Mouse (Mus musculus) lung, adult 2 months (tissue): Measurements from ENCODE around the gene Ccdc65. TPM values are rescaled to one million over a fixed set of nuclear protein-coding genes. Genes with fewer than 3 reads are reported as not detected.
A peak's percentile ranks its signal among the peaks of the same experiment; 100 is the strongest.
"Not testable (repeated sequence)": the region's sequence is repeated elsewhere in the genome, so short reads cannot be mapped to it uniquely, and the experiment has no call there.

ENCODE experiments used
- DNase-seq: peaks from one replicate; pipeline ENCODE4 v3.0.0; 2022
- H3K4me1 ChIP-seq: fragments of 200-500 bp; 2 replicates; pipeline ENCODE4 v1.6.1; 2011; ENCODE audit warnings: low read length; ENCODE audit not compliant: control insufficient read depth, insufficient read depth
- H3K4me3 ChIP-seq: fragments of 200-500 bp; replicated peaks from 2 replicates; pipeline ENCODE3; 2011; ENCODE audit warnings: low read depth, mild to moderate bottlenecking, control low read depth, low read length; ENCODE audit errors: extremely low read depth
- CTCF ChIP-seq: fragments of 200-500 bp; IDR thresholded peaks from 2 replicates; pipeline ENCODE4 v1.5.1; 2011; ENCODE audit warnings: mild to moderate bottlenecking, low read length, control low read depth; ENCODE audit not compliant: insufficient read depth
- POLR2A ChIP-seq: fragments of 200-500 bp; IDR thresholded peaks from 2 replicates; pipeline ENCODE4 v1.6.1; 2011; ENCODE audit warnings: low read depth, mild to moderate bottlenecking, control low read depth, low read length, borderline replicate concordance; ENCODE audit errors: extremely low read depth
- WGBS: fragments of 180-500 bp; shearing (Covaris S2); methylation state at CpG from one replicate; pipeline ENCODE4 v1.1.7; 2018; 5-methylcytosine and 5-hydroxymethylcytosine counted together
- polyA plus RNA-seq: library from polyadenylated mRNA; depleted of rRNA; stranded (reverse); fragments of >200 nt; gene quantifications from 2 replicates; pipeline ENCODE4 v1.2.3, GENCODE M21; 2012

Ccdc65 gene
- polyA plus RNA-seq, 1 experiment: 3.6 TPM

DNA sequence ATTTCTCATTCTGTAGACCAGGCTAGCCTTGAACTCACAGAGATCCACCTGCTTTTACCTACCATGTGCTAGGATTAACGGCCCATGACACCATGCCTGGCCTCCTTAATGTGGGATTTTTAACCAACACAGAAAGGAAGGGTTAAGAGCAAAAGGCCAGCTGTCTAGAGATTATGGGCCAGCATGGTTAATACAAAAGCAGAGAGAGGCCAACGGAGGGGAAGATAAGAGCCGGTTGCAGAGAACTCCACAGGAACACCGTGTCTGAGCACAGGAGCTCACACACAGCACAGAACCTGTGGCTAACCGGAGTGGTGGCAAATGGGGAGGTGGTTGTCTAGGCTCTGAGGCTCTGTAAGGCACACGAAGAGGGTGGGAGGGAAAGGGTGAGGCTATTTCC, 25.4 kb downstream of the Ccdc65 start:
- DNase-seq: no peak
- TF ChIP-seq POLR2A (no peak), CTCF (no peak)
- WGBS: 62% methylated on average over 6 of the region's 6 CpGs
- no peak overlapping the region for H3K4me3 ChIP-seq
- 0 out of 2 replicates have a peak, but pooled peaks cover under 1% of the 10 kb centered on the region for H3K4me1 ChIP-seq

- TF ChIP-seq CTCF (no peak), POLR2A (no peak)
- no peak overlapping the region for H3K4me3 ChIP-seq
- no peak for DNase-seq
- H3K4me1 ChIP-seq: no peaks in the 10 kb centered on the region
- WGBS: 67% methylated on average over 5 of the region's 5 CpGs
Measured at GRCm38 (mm10) chr15:98733976-98734566, 26.1 kb downstream of the Ccdc65 start.

DNA sequence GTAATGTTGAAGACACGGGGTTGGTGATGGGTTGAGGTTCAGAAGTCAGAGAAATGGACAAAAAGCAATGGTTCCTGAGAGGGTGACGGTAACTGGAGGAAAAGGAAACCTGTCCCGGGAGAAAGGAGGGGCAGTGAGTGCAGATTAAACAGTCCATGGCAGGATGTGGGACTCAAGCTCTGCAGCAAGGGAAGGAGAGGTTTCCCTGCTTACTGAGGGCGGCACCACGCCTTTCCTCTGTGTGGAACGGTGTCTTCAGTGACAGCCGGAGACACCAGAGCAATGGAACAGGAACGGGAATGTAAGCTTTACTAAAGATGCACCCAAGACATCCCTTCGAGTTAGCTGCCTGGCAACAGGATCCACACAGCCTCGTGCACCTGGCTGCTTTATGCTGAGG, 28.5 kb downstream of the Ccdc65 start:
- 53% methylated on average over 10 of the region's 10 CpGs for WGBS
- Histone ChIP-seq H3K4me1 (no peaks in the 10 kb centered on the region), H3K4me3 (no peak overlapping the region)
- DNase-seq: no peak
- no peak for TF ChIP-seq POLR2A
- no peak for TF ChIP-seq CTCF

GRCm38 (mm10) chr15:98737881-98738280, 29.9 kb downstream of the Ccdc65 start:
- no peak for DNase-seq

DNA sequence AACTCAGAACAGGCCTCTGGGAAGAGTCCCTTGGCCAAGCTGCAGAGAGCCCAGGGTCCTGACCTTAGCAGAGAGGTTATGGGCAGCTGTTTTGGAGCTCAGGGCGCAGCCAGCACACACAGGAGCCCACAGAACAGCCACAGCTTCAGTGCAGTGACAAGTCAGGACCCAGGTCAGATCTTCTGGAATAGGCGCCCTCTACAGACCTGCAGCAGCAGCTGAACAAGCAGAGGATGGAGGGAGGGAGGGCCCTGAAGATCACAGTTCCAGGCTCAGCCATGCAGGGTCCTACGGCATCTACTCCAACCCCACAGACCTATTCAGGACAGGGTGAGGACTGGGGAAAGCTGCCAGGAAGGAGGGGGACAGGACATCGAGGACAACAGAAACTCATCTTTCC, 30.8 kb downstream of the Ccdc65 start:
- TF ChIP-seq CTCF (0 out of 2 replicates have a peak, but pooled peaks have one; percentile 19), POLR2A (no peak)
- DNase-seq: no peak
- Histone ChIP-seq H3K4me3 (no peak overlapping the region), H3K4me1 (peaks cover 6% of the 10 kb centered on the region)
- WGBS: 84% methylated on average over 4 of the region's 4 CpGs

More at GRCm38 (mm10) chr15:98737881-98738280, 29.9 kb downstream of the Ccdc65 start:
- Histone ChIP-seq H3K4me1 (peaks cover 1% of the 10 kb centered on the region; the same call in 1 of the 2 replicates), H3K4me3 (no peak overlapping the region)
- TF ChIP-seq POLR2A (no peak), CTCF (peak; percentile 68)

DNA sequence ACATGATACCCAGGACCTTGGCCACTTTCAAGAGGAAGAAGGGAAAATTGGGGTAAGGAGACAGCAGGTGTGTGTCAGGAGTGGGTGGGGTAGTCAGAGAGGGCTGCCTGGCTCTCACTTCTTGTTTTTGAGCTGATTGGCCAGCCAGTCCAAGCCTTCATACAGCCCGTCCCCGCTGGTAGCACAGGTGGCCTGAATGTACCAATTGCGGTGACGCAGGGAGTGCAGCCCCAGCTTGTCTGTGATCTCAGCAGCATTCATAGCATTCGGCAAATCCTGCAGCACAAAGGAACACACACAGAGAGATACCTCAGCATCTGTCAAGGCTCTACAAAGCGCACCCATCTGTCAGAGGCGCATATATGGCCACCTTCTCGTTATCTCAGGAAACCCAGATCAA, 32.2 kb downstream of the Ccdc65 start:
- DNase-seq: no peak
- TF ChIP-seq CTCF: no peak
- no peak for TF ChIP-seq POLR2A
- Histone ChIP-seq H3K4me3 (no peak overlapping the region), H3K4me1 (peaks cover 6% of the 10 kb centered on the region)
- 92% methylated on average over 8 of the region's 8 CpGs for WGBS

DNA sequence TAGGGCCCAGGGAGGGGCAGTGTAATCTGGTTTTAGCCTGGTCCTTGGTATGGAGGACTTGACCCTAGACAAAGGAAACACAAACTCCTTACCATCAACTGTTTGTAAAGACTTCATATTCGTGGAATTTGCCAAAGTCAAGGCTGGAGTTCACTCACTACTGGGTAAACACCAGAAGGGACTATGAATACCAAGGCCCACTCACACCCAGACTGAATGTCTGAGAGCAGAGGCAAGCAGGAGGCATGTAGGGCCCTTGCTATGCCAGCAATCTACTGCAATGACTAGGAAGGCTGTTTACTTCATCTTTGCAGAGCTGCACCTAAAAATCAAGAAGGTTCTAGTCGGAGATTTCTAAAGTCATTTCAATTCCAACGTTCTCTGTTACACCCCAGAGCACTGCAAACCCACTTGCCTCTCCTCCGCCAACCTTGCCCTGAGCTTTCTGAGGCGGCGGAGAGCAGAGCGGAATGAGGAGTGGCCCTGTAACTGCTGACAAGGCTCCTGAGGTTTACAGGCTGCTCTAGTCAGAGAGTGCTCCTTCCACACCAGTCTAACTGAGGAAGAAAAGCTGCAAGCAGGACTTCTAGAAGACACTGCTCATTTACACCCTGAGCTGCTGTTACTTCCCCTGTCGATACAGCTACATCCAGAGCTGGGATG, 34.9 kb downstream of the Ccdc65 start:
- no peak for TF ChIP-seq POLR2A
- TF ChIP-seq CTCF: no peak
- 73% methylated on average over 8 of the region's 8 CpGs for WGBS
- peaks cover 17% of the 10 kb centered on the region for H3K4me1 ChIP-seq
- peak; percentile 42 for DNase-seq
- no peak overlapping the region for H3K4me3 ChIP-seq

- 73% methylated on average over 3 of the region's 3 CpGs for WGBS
- H3K4me1 ChIP-seq: peaks cover 17% of the 10 kb centered on the region
- H3K4me3 ChIP-seq, DNase-seq: not testable (repeated sequence)
Measured at GRCm38 (mm10) chr15:98743863-98744262, 35.9 kb downstream of the Ccdc65 start.

GRCm38 (mm10) chr15:98746344-98746965, 38.4 kb downstream of the Ccdc65 start:
- TF ChIP-seq CTCF (no peak), POLR2A (no peak)
- Histone ChIP-seq H3K4me1 (peaks cover 17% of the 10 kb centered on the region), H3K4me3 (no peak overlapping the region)
- 53% methylated on average over 10 of the region's 10 CpGs for whole genome bisulfite sequencing
- no peak for DNase-seq

GRCm38 (mm10) chr15:98747296-98747695, 39.3 kb downstream of the Ccdc65 start:
- no peak overlapping the region for H3K4me3 ChIP-seq
- TF ChIP-seq CTCF (no peak), POLR2A (no peak)
- no peak for DNase-seq
- WGBS: 64% methylated on average over 6 of the region's 6 CpGs
- H3K4me1 ChIP-seq: peaks cover 17% of the 10 kb centered on the region
